Mouse (Mus musculus) midbrain, postnatal 0 days (tissue): ENCODE measurements around the gene Casp12. TPM values are rescaled to one million over a fixed set of nuclear protein-coding genes. Genes with fewer than 3 reads are reported as not detected.

ENCODE experiments used
- ATAC-seq: fragments of 200-750 bp; cut with Nextera tagmentation; 2 replicates; pipeline ENCODE4 v1.8.0; 2017; ENCODE audit warnings: moderate number of reproducible peaks, mild to moderate bottlenecking, moderate TSS enrichment, moderate library complexity; ENCODE audit not compliant: low FRiP score
- DNase-seq: peaks from one replicate; pipeline ENCODE4 v3.0.0-alpha.2; 2015; ENCODE audit warnings: low spot score
- H3K27ac ChIP-seq: fragments of 300-500 bp; sonication (generic); 2 replicates; pipeline ENCODE4 v1.5.1; 2014; ENCODE audit warnings: low read depth, mild to moderate bottlenecking, low read length, mixed read lengths
- H3K27me3 ChIP-seq: fragments of 300-500 bp; sonication (generic); 2 replicates; pipeline ENCODE4 v1.6.1; 2014; ENCODE audit warnings: low read length, control low read depth, mixed read lengths; ENCODE audit not compliant: insufficient read depth
- H3K36me3 ChIP-seq: fragments of 300-500 bp; sonication (generic); 2 replicates; pipeline ENCODE4 v1.6.1; 2014; ENCODE audit warnings: low read length, control low read depth, mixed read lengths; ENCODE audit not compliant: insufficient read depth
- H3K4me1 ChIP-seq: fragments of 300-500 bp; sonication (generic); 2 replicates; pipeline ENCODE4 v1.6.1; 2014; ENCODE audit warnings: mild to moderate bottlenecking, control low read depth, antibody characterized with exemption, low read length, mixed read lengths; ENCODE audit not compliant: insufficient read depth
- H3K4me2 ChIP-seq: fragments of 300-500 bp; sonication (generic); 2 replicates; pipeline ENCODE4 v1.6.1; 2014; ENCODE audit warnings: low read depth, mild to moderate bottlenecking, low read length, mixed read lengths; ENCODE audit not compliant: poor library complexity, severe bottlenecking
- H3K4me3 ChIP-seq: fragments of 300-500 bp; sonication (generic); 2 replicates; pipeline ENCODE4 v1.5.1; 2014; ENCODE audit warnings: low read depth, mild to moderate bottlenecking, low read length, moderate library complexity
- H3K9ac ChIP-seq: fragments of 300-500 bp; sonication (generic); replicated peaks from 2 replicates; pipeline ENCODE4 v1.6.1; 2014; ENCODE audit warnings: mild to moderate bottlenecking, low read length, moderate library complexity, mixed read lengths; ENCODE audit not compliant: poor library complexity, severe bottlenecking
- H3K9me3 ChIP-seq: fragments of 300-500 bp; sonication (generic); 2 replicates; pipeline ENCODE4 v1.6.1; 2016; ENCODE audit warnings: low read length, control low read depth
- CTCF ChIP-seq: IDR thresholded peaks from 2 replicates; pipeline ENCODE4 v1.5.1; 2016; ENCODE audit warnings: antibody characterized with exemption, mild to moderate bottlenecking
- WGBS: fragments of 180-500 bp; shearing (Covaris S2); extraction: QIAGEN DNeasy Blood & Tissue Kit; methylation state at CpG from one replicate; pipeline ENCODE4 v1.1.7; 2014; 5-methylcytosine and 5-hydroxymethylcytosine counted together
- polyA plus RNA-seq: library from polyadenylated mRNA; unstranded; fragments of >200 nt; fragmentation: Nextera tagmentation; extraction: Ambion mirVana; gene quantifications from 2 replicates; pipeline ENCODE4 v1.2.1, GENCODE M21; 2015
- total RNA-seq: library from RNA; depleted of rRNA; stranded (reverse); fragments of >200 nt; gene quantifications from 2 replicates; pipeline ENCODE4 v1.2.3, GENCODE M21; 2014

The Casp12 gene
- total and polyA plus RNA-seq, 2 experiments from 2014 or later: 0.44 to 0.84 TPM

DNA sequence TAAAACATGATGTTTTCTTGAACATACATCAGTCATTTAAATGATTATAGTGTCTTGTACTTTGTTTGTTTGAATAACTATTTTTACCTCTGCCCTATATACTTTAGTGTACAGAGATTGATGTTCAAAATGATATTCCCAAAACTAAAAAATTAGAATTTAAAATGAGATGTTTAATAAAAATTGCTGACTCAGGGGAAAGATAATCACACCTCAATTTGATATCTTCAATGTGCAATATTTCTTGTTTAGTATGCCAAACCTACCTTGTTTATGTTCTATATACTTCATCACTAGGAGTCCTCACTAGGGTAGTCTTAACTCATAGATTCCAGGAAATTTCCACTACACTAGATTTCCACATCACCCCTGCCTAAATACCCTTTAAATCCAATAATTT is 35.1 kb upstream of the Casp12 start:
- no peak for DNase-seq
- H3K27ac ChIP-seq: no peak overlapping the region
- no peak overlapping the region for H3K4me2 ChIP-seq
- TF ChIP-seq CTCF: no peak
- H3K9me3 ChIP-seq: no peaks in the 10 kb centered on the region
- H3K27me3 ChIP-seq: no peaks in the 10 kb centered on the region
- H3K4me3 ChIP-seq: no peak overlapping the region
- no peaks in the 10 kb centered on the region for H3K36me3 ChIP-seq
- H3K4me1 ChIP-seq: no peaks in the 10 kb centered on the region
- ATAC-seq: no peak
- no peak overlapping the region for H3K9ac ChIP-seq

DNA sequence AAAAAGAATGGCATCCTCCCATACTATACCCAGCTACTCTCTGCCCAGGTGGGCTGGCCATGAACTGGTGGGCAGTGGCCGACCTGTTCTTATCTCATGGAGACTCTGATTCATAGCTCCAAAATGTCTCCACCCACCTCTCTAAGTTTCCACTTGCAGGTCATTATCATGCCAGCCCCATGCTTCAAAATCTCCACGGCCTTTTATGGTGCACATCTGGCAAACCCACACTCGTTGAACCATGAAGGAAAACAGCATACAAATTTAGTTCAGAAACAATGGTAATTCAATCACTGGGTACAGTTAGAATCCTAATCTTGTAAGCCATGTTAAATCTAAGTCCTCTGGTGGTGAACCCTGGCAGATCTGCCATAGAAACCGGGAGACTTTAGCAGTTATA is 33.8 kb upstream of the Casp12 start:
- Histone ChIP-seq H3K27ac (no peak overlapping the region), H3K36me3 (no peaks in the 10 kb centered on the region), H3K4me2 (no peak overlapping the region), H3K4me3 (no peak overlapping the region), H3K9me3 (no peaks in the 10 kb centered on the region), H3K9ac (no peak overlapping the region), H3K27me3 (no peaks in the 10 kb centered on the region), H3K4me1 (no peaks in the 10 kb centered on the region)
- WGBS: 81% methylated on average over 4 of the region's 4 CpGs
- no peak for ATAC-seq
- DNase-seq: no peak
- no peak for TF ChIP-seq CTCF

DNA sequence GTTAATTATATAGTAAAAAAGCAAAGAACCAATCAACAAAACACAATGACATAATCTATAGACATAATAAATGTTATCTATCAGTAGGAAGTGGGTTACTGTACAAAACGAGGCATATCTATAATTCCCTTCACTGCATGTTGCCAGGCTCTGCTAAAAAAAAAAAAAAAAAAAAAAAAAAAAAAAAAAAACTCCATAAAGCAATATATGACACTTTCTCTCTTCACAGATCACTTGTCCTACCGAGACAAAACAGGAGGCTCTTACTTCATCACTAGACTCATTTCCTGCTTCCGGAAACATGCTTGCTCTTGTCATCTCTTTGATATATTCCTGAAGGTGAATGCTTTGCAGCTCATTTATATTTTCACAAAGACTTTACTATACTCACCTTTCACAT is 17.0 kb upstream of the Casp12 start:
- no peak for ATAC-seq

DNA sequence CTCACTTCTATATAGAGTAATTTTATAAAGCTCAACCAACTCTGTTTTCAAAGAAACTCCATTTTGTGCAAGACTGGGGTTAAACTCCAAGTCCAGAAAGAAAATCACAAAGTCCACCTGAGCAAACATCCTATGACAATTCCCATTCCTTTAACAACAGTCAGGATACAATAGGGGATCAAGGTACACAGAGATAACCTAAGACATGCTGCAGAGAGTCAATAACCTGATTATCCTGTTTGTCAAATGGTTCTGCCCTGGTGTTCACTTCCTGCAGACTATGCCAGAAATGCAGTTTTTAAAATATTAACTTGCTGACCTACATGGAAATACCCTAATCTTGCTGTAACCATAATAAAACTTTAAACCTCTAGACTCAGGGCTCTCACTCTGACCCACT is 12.8 kb upstream of the Casp12 start:
- Histone ChIP-seq H3K4me2 (no peak overlapping the region), H3K27ac (no peak overlapping the region), H3K4me3 (no peak overlapping the region), H3K9ac (no peak overlapping the region), H3K27me3 (no peaks in the 10 kb centered on the region), H3K9me3 (no peaks in the 10 kb centered on the region), H3K36me3 (no peaks in the 10 kb centered on the region), H3K4me1 (no peaks in the 10 kb centered on the region)
- ATAC-seq (no peak), DNase-seq (no peak)
- no peak for TF ChIP-seq CTCF

More for the DNA sequence above, 17.0 kb upstream of the Casp12 start:
- Histone ChIP-seq H3K9ac (no peak overlapping the region), H3K4me2 (no peak overlapping the region), H3K27ac (no peak overlapping the region), H3K4me1 (no peaks in the 10 kb centered on the region), H3K36me3 (no peaks in the 10 kb centered on the region), H3K4me3 (no peak overlapping the region), H3K27me3 (no peaks in the 10 kb centered on the region), H3K9me3 (no peaks in the 10 kb centered on the region)
- WGBS: 75% methylated on average over 3 of the region's 3 CpGs
- TF ChIP-seq CTCF: no peak
- DNase-seq: no peak

DNA sequence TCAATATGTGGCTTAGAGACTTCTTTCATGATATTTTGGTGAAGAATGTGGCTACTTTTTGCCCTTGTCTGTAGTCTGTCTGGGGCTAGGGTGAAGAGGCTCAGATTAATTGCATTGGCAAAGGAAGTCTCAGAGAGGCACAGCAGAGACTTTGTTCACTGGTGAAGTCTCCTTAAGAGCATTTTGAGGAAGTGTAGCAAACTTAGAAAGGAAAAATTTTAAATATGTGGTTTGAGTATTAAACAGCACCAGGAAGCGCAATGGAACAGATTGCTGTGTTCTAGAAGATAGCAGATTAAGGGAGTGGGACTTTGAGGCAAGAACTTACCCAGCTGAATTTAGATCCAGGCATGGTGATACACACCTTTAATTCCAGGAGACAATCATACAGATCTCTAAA is 11.8 kb upstream of the Casp12 start:
- no peaks in the 10 kb centered on the region for H3K27me3 ChIP-seq
- H3K4me1 ChIP-seq: no peaks in the 10 kb centered on the region
- H3K4me2 ChIP-seq: no peak overlapping the region
- H3K4me3 ChIP-seq: no peak overlapping the region
- no peak for ATAC-seq
- no peaks in the 10 kb centered on the region for H3K9me3 ChIP-seq
- no peak for TF ChIP-seq CTCF
- 98% methylated on average over 1 of the region's 1 CpGs for whole genome bisulfite sequencing
- H3K36me3 ChIP-seq: no peaks in the 10 kb centered on the region
- H3K9ac ChIP-seq: no peak overlapping the region
- no peak overlapping the region for H3K27ac ChIP-seq
- DNase-seq: no peak

DNA sequence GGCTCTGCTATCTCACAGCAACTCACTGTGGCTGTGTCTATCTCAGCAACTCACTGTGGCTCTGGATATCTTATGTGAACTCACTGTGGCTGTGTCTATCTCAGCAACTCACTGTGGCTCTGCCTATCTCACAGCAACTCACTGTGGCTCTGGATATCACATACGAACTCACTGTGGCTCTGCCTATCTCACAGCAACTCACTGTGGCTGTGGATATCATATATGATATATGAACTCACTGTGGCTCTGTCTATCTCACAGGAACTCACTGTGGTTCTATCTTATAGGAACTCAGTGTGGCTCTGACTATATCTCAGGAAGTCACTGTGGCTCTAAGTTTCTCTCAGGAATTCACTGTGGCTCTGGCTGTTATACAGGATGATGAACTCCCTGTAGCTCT is 2.1 kb upstream of the Casp12 start:
- no peak overlapping the region for H3K27ac ChIP-seq
- H3K9me3 ChIP-seq: no peaks in the 10 kb centered on the region
- no peak overlapping the region for H3K4me2 ChIP-seq
- ATAC-seq: no peak
- no peaks in the 10 kb centered on the region for H3K4me1 ChIP-seq
- WGBS: 85% methylated on average over 1 of the region's 1 CpGs
- TF ChIP-seq CTCF: no peak
- no peak overlapping the region for H3K9ac ChIP-seq
- no peaks in the 10 kb centered on the region for H3K36me3 ChIP-seq
- no peaks in the 10 kb centered on the region for H3K27me3 ChIP-seq
- no peak overlapping the region for H3K4me3 ChIP-seq
- no peak for DNase-seq

DNA sequence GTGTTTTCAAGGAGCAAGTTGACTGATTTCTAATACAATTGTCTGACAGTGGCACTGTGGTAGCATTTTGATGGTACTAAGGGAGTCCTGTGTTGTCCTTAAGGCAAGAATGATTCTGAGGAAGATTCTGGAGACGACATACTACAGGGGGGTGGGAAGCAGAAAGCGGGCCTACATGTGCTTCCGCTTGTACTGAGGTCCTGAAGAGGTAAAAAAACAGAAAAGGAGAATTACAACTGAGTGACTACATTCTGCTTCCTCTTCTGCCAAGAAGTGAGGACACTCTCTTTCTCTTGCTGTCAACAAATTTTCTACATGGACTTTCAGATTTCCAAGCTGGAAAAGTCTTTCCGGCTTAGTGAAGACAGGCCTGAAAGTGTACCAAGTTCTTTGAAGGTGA is 1.1 kb upstream of the Casp12 start:
- no peak overlapping the region for H3K4me2 ChIP-seq
- H3K36me3 ChIP-seq: no peaks in the 10 kb centered on the region
- no peak overlapping the region for H3K4me3 ChIP-seq
- H3K4me1 ChIP-seq: no peaks in the 10 kb centered on the region
- no peaks in the 10 kb centered on the region for H3K27me3 ChIP-seq
- DNase-seq: no peak
- no peak overlapping the region for H3K27ac ChIP-seq
- TF ChIP-seq CTCF: no peak
- H3K9me3 ChIP-seq: no peaks in the 10 kb centered on the region
- H3K9ac ChIP-seq: no peak overlapping the region
- no peak for ATAC-seq
- 90% methylated on average over 4 of the region's 4 CpGs for WGBS
